Mouse (Mus musculus): ENCODE measurements around the gene Depdc1b. TPM values are rescaled to one million over a fixed set of nuclear protein-coding genes. Genes with fewer than 3 reads are reported as not detected.

Depdc1b gene
- polyA plus RNA-seq, 1 experiment from 2014 or later = 15.2 TPM

GRCm38 (mm10) chr13:108453064-108453919 is 137.2 kb downstream of the Depdc1b start:
- Histone ChIP-seq H3K4me2 (no peak overlapping the region), H3K27me3 (no peaks in the 10 kb centered on the region), H3K36me3 (no peaks in the 10 kb centered on the region), H3K27ac (no peak overlapping the region), H3K9ac (no peak overlapping the region), H3K9me3 (no peaks in the 10 kb centered on the region), H3K4me1 (0 out of 2 replicates have a peak, but pooled peaks cover 3% of the 10 kb centered on the region), H3K4me3 (no peak overlapping the region)
- 57% methylated on average over 6 of the region's 6 CpGs for WGBS
- no peak for ATAC-seq (ENCODE audit: borderline replicate concordance, extremely low read depth, low FRiP score, low TSS enrichment)

Other genes with a start within 250 kb of the Depdc1b start
- gene Ndufaf2, start 157.7 kb upstream of the Depdc1b start, polyA plus RNA-seq (2015; fragmentation: Nextera tagmentation; extraction: Ambion mirVana) = 62.1 and 64.5 TPM in 2 replicates
- 16.5 and 17.4 TPM in 2 replicates for gene Ercc8, start 157.6 kb upstream of the Depdc1b start, polyA plus RNA-seq (2015; fragmentation: Nextera tagmentation; extraction: Ambion mirVana)
- gene Elovl7, start 101.9 kb upstream of the Depdc1b start, polyA plus RNA-seq (2015; fragmentation: Nextera tagmentation; extraction: Ambion mirVana) = 10.2 and 11.5 TPM in 2 replicates
- 14.9 and 18.2 TPM in 2 replicates for gene Pde4d, start 133.6 kb downstream of the Depdc1b start, polyA plus RNA-seq (2015; fragmentation: Nextera tagmentation; extraction: Ambion mirVana)